In the genomic region with DNA sequence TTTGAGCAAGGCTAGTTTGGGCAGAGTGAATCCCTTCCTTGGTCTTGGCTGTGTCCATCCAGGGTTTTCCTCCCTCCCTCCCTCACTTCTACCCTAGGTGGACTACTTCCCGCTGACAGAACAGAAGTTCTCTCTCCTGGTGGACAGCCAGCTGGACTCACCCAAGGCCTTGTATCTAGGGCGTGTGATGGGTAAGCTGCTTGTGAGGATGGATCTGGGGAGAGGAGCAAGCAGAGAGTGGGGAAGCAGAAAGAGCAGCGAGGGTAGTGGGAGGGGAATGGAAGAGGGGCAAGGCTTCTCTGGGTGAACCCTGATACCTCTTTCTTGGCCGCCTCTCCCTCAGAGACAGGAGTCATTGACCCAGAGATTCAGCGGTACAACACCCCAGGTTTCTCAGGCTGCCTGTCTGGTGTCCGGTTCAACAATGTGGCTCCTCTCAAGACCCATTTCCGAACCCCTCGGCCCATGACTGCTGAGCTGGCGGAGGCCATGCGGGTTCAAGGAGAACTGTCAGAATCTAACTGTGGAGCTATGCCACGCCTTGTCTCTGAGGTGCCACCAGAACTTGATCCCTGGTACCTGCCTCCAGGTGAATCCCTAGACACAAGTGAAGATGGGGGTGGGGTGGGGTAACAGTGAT, we compare ENCODE assay signal across 9 mouse cellular contexts. TPM values are rescaled to one million over a fixed set of nuclear protein-coding genes. Genes with fewer than 3 reads are reported as not detected.
DNase-seq lines count a peak whose midpoint lies in the region; ATAC-seq and TF ChIP-seq lines count a peak whose summit lies in the region.
"Had no signal": no experiment of that assay in that cellular context is flagged by ENCODE, and none has a peak within 500 bp of the region (broad histone marks: within the 10 kb centered on the region; RNA-seq: fewer than 3 reads in every experiment).

No protein-coding gene starts in this region.

- no peak for TF ChIP-seq CTCF in layer of hippocampus, adult 2 months (conservative IDR thresholded peaks at IDR 0.05)

- 82% methylated on average over 11 of the region's 11 CpGs for WGBS in intestine, embryonic 15.5 days

- intact Hi-C loops in gastrocnemius, postnatal 36 days (cut with DNase I), result no loop called here

- peak overlapping the region; percentile 83 for H3K27ac ChIP-seq in layer of hippocampus, adult 2 months
- peak overlapping the region; percentile 91 for H3K27ac ChIP-seq in intestine, embryonic 15.5 days

- H3K4me3 ChIP-seq in layer of hippocampus, adult 2 months, result no peak overlapping the region
- H3K4me3 ChIP-seq in intestine, embryonic 15.5 days (replicated peaks), result no peak overlapping the region

- no peak overlapping the region for H3K4me2 ChIP-seq in intestine, embryonic 15.5 days (replicated peaks)

- no peak overlapping the region for H3K9ac ChIP-seq in intestine, embryonic 15.5 days

- H3K36me3 ChIP-seq in intestine, embryonic 15.5 days, result no peaks in the 10 kb centered on the region

- DNase-seq in cerebellum, postnatal 4 days (ENCODE audit: low spot score in 2 of 2), result no peak
- DNase-seq in layer of hippocampus, adult 2 months (ENCODE audit: low spot score in 2 of 2), result no peak
- no peak for DNase-seq in layer of hippocampus, postnatal 36 days
- DNase-seq in brain, adult 2 months (ENCODE audit: low read depth, low spot score), result peak; percentile 98
- no peak for DNase-seq in gastrocnemius, postnatal 36 days
- DNase-seq in frontal cortex, postnatal 10 days (ENCODE audit: low spot score in 2 of 2), result no peak
- DNase-seq: B cell, adult 2 months had no signal

- H3K4me1 ChIP-seq in intestine, embryonic 15.5 days (replicated peaks), result peaks cover 26% of the 10 kb centered on the region

- H3K9me3 ChIP-seq in intestine, embryonic 15.5 days, result no peaks in the 10 kb centered on the region

- H3K27me3 ChIP-seq in intestine, embryonic 15.5 days (replicated peaks), result no peaks in the 10 kb centered on the region

- ATAC-seq in cerebellum, adult (ENCODE audit: insufficient number of reproducible peaks, low FRiP score, low TSS enrichment), result peak; percentile 56; the same call in 1 of the 2 replicates
- ATAC-seq in intestine, embryonic 15.5 days, result no peak

RNA-seq across cellular contexts. Expression of a gene that starts 13.0 kb away (rescaled TPM):
- total RNA-seq in layer of hippocampus, adult 2 months (2021), result not detected
- total RNA-seq in layer of hippocampus, postnatal 36 days (2021), result not detected
- polyA plus RNA-seq in intestine, embryonic 15.5 days (2015; fragmentation: Nextera tagmentation; extraction: Ambion mirVana), result 0.25 and 0.36 TPM in 2 replicates
- not detected for total RNA-seq in gastrocnemius, postnatal 36 days (2021)

RNA-seq across cellular contexts. Expression of a gene that starts 17.1 kb away (rescaled TPM):
- 10 to 100 TPM; 14.5 to 15.4 TPM for total RNA-seq in layer of hippocampus, adult 2 months (2021)
- total RNA-seq in layer of hippocampus, postnatal 36 days (2021), result 10 to 100 TPM; 12.5 to 14.8 TPM
- polyA plus RNA-seq in intestine, embryonic 15.5 days (2015; fragmentation: Nextera tagmentation; extraction: Ambion mirVana), result 11.1 and 12.7 TPM in 2 replicates
- 10 to 100 TPM; 22.4 to 27.6 TPM for total RNA-seq in gastrocnemius, postnatal 36 days (2021)

RNA-seq across cellular contexts. Expression of a gene that starts 18.0 kb away (rescaled TPM):
- 100 to 1,000 TPM; 169 to 171 TPM for total RNA-seq in layer of hippocampus, adult 2 months (2021)
- 100 to 1,000 TPM; 168 to 169 TPM for total RNA-seq in layer of hippocampus, postnatal 36 days (2021)
- polyA plus RNA-seq in intestine, embryonic 15.5 days (2015; fragmentation: Nextera tagmentation; extraction: Ambion mirVana), result 0.82 and 1.0 TPM in 2 replicates
- total RNA-seq in gastrocnemius, postnatal 36 days (2021), result 1 to 10 TPM; 1.1 to 2.1 TPM

RNA-seq across cellular contexts. Expression of a gene that starts 32.6 kb away (rescaled TPM):
- 10 to 100 TPM; 40.2 to 44.5 TPM for total RNA-seq in layer of hippocampus, adult 2 months (2021)
- 10 to 100 TPM; 39.9 to 40.7 TPM for total RNA-seq in layer of hippocampus, postnatal 36 days (2021)
- polyA plus RNA-seq in intestine, embryonic 15.5 days (2015; fragmentation: Nextera tagmentation; extraction: Ambion mirVana), result 4.4 and 4.8 TPM in 2 replicates
- 1 to 10 TPM; 2.3 to 2.6 TPM for total RNA-seq in gastrocnemius, postnatal 36 days (2021)

RNA-seq across cellular contexts. Expression of a gene that starts 38.0 kb away (rescaled TPM):
- 10 to 100 TPM; 73.6 to 81.8 TPM for total RNA-seq in layer of hippocampus, adult 2 months (2021)
- total RNA-seq in layer of hippocampus, postnatal 36 days (2021), result 10 to 100 TPM; 65.9 to 77.2 TPM
- 16.0 and 16.3 TPM in 2 replicates for polyA plus RNA-seq in intestine, embryonic 15.5 days (2015; fragmentation: Nextera tagmentation; extraction: Ambion mirVana)
- total RNA-seq in gastrocnemius, postnatal 36 days (2021), result 10 to 100 TPM; 20.5 to 23.8 TPM

Comparison
In these comparisons a context has a peak if more than half of its experiments do, and no peak if none do; other contexts are left out.
1. RNA of a gene that starts 18.0 kb away (total RNA-seq): 169 to 171 TPM in layer of hippocampus, adult 2 months and 168 to 169 TPM in layer of hippocampus, postnatal 36 days; 1.1 to 2.1 TPM in gastrocnemius, postnatal 36 days; every median in the first group is over 10 times any median in the second.